Mouse (Mus musculus) spleen, adult 2 months (tissue): ENCODE results near the gene Rasgef1b.

Source experiments
- CTCF ChIP-seq: fragments of 200-500 bp; IDR thresholded peaks from 2 replicates; pipeline ENCODE4 v1.5.1; 2011; ENCODE audit warnings: mild to moderate bottlenecking, inconsistent platforms; ENCODE audit not compliant: insufficient read depth, insufficient read length, insufficient replicate concordance; ENCODE audit errors: extremely low read depth
- POLR2A ChIP-seq: fragments of 200-500 bp; IDR thresholded peaks from 2 replicates; pipeline ENCODE4 v1.6.1; 2011; ENCODE audit warnings: low read depth, low read length, inconsistent platforms

DNA sequence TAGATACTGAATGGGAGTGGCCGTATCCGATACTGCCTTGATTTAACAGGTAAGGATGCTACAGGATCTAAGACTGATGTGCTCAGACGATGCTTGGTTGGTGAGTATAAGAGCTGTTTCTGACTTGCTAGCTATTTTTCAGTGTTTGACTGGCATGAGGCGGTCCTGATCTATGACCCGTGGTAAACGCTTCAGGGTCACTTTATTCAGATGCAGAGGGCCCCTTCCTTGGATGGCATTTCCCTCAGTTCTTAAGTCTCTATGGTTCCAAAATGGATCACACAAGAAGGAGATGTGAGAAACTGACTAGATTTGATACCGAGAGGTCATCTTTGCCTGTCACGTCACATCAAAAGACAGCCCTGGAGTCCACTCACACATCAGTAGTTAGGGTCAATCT is 343.1 kb downstream of the Rasgef1b start:
- TF ChIP-seq POLR2A: no peak
- no peak for TF ChIP-seq CTCF
